Mouse (Mus musculus): ENCODE data around the gene Dkkl1. TPM values are rescaled to one million over a fixed set of nuclear protein-coding genes. Genes with fewer than 3 reads are reported as not detected.

Gene Dkkl1
- polyA plus RNA-seq, 1 experiment from 2014 or later, result not detected

DNA sequence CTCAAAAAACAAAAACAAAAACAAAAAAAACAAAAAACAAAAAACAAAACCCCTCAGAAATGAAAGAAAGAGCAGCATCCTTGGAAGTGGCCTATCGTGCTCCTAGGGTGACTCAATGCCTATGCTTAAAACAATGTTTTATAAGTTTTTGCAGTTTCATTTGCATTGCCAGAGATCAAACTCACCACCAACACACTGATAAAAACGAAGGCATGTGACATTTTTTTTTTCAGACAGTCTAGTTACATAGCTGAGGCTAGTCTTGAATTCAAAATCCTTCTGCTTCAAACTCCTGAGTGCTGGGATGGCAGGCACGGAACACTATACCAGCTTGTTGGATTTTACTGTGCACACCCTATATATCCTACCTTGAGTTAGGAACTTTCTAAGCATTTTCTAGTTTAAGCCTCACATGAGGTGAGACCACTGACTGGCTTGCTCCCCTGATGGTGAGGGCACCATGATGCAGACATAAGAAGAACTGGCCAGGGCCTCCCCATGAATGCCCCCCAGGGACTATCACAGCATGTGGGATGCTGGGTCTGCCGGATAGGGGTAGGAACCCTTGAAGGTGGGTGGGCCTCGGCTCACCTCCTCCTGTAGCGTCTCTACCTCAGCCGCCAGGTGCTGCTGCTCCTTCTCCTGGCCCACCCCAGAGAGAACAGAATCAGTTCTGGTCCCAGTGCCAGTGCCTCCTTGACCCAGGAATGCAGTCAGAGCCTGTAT is 19.2 kb downstream of the Dkkl1 start:
- peaks cover 49% of the 10 kb centered on the region for H3K27me3 ChIP-seq
- no peak for TF ChIP-seq CTCF (IDR thresholded peaks at IDR 0.05)
- DNase-seq (ENCODE audit: low read depth, low spot score) (no peak), ATAC-seq (no peak)
- in situ Hi-C loops (cut with MboI; ENCODE audit: low pct_unique_long_range_greater_than_20kb), result no loop called here
- POLR2A ChIA-PET, result interaction anchor here (2.1 kb wide), 1 partner anchor 10 kb away, joined by 5 read pairs; no protein-coding TSS in a partner anchor
- CTCF ChIA-PET, result interaction anchor here (2.7 kb wide), 1 partner anchor 31 kb away, joined by 8 read pairs; no protein-coding TSS in a partner anchor

DNA sequence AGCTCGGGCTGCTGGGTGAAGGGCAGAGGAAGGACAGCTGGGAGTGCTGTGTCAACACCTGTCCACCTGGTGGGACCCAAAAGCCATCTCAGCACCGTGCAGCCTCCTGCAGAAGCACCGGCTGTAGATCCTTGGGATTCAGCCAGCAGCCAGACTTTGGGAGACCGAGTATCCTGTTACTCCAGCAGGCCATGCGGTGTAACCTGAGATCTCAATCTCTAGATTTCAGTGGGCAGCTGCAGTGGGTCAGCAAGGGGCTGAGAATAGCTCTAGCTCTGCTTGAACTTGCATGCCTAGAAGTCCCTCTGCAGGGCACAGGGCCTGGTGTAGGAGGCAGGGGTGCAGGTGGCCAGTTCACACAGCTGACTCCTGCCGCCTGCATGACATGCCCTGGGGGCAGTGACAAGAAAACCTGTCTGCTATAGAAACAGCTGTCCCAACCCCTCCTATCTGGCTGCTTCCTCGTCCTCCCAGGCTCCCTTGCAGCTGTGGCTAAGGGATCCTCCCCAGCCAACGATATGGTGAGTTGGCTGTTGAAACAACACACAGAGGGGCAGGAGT is 20.1 kb downstream of the Dkkl1 start:
- POLR2A ChIA-PET, result no interaction called here
- no peak for TF ChIP-seq CTCF (IDR thresholded peaks at IDR 0.05)
- in situ Hi-C loops (cut with MboI; ENCODE audit: low pct_unique_long_range_greater_than_20kb), result no loop called here
- ATAC-seq (no peak), DNase-seq (ENCODE audit: low read depth, low spot score) (no peak)
- CTCF ChIA-PET, result interaction anchor here (2.7 kb wide), 1 partner anchor 30 kb away, joined by 8 read pairs; no protein-coding TSS in a partner anchor
- peaks cover 44% of the 10 kb centered on the region for H3K27me3 ChIP-seq

DNA sequence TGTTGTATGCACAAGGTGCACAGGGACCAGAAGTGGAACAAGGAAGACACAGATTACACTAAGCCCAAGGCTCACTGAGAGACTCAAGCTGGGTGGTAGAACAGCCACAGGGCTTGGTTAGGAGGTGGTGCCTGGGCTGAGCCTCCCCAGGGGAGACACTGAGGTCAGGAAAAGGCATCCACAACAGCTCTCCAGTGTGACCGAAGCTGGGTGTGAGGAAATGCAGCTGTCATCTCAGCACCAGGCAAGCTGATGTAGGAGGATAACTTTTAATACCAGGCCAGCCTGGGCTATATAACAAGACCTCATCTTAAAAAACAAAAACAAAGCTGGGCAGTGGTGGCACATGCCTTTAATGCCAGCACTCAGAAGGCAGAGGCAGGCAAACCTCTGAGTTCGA is 20.8 kb downstream of the Dkkl1 start:
- ATAC-seq (no peak), DNase-seq (ENCODE audit: low read depth, low spot score) (no peak)
- ChIA-PET POLR2A (no interaction called here), CTCF (no interaction called here)
- in situ Hi-C loops (cut with MboI; ENCODE audit: low pct_unique_long_range_greater_than_20kb), result no loop called here
- TF ChIP-seq CTCF (IDR thresholded peaks at IDR 0.05), result no peak
- H3K27me3 ChIP-seq, result peaks cover 49% of the 10 kb centered on the region

DNA sequence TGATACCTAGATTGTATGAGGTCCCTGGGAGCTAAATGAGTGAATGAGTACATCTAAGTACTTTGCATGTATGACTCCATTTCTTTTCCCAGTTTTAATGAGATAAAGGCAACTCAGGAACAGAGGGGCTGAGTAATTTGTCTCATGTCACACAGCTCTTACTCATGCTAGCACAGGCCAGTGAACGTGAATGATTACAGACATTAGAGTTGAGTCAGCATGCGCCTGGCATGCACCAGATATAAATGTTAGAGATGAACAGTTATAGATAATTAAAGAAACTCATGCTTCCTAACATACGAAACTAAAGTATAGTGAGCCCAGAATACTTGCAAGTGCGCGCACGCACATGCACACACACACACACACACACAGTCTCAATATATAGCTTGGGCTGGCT is 21.8 kb downstream of the Dkkl1 start:
- ChIA-PET CTCF (interaction anchor here (1.4 kb wide), 1 partner anchor 9 kb away, joined by 5 read pairs; no protein-coding TSS in a partner anchor), POLR2A (interaction anchor here (0.6 kb wide), 1 partner anchor 205 kb away, joined by 3 read pairs; no protein-coding TSS in a partner anchor)
- in situ Hi-C loops (cut with MboI; ENCODE audit: low pct_unique_long_range_greater_than_20kb), result no loop called here
- no peak for DNase-seq (ENCODE audit: low read depth, low spot score)
- peaks cover 57% of the 10 kb centered on the region for H3K27me3 ChIP-seq
- ATAC-seq, result no peak
- no peak for TF ChIP-seq CTCF (IDR thresholded peaks at IDR 0.05)

DNA sequence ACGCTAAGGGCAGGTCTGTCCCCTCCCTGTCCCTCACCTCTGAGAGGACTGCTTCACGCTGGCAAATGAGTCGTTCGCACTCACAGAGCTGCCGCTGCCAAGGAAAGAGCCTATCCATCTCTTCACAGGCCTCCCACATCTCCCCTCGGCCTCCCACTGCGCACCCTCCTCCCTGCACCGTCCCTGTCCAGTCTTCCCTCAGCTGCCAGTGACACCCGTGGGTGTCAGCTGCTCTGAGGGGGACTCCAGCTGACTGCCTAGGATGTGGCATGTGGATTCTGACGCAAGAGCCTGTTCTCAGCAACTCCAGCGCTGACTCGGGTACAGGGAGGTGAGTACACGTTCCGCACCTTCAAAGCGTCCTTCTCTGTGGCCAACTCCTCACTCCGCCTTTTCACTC is 22.3 kb downstream of the Dkkl1 start:
- CTCF ChIA-PET, result interaction anchor here (1.4 kb wide), 1 partner anchor 9 kb away, joined by 5 read pairs; no protein-coding TSS in a partner anchor
- POLR2A ChIA-PET, result interaction anchor here (0.6 kb wide), 1 partner anchor 204 kb away, joined by 3 read pairs; no protein-coding TSS in a partner anchor
- ATAC-seq (no peak), DNase-seq (ENCODE audit: low read depth, low spot score) (no peak)
- in situ Hi-C loops (cut with MboI; ENCODE audit: low pct_unique_long_range_greater_than_20kb), result no loop called here
- no peak for TF ChIP-seq CTCF (IDR thresholded peaks at IDR 0.05)
- peaks cover 59% of the 10 kb centered on the region for H3K27me3 ChIP-seq

DNA sequence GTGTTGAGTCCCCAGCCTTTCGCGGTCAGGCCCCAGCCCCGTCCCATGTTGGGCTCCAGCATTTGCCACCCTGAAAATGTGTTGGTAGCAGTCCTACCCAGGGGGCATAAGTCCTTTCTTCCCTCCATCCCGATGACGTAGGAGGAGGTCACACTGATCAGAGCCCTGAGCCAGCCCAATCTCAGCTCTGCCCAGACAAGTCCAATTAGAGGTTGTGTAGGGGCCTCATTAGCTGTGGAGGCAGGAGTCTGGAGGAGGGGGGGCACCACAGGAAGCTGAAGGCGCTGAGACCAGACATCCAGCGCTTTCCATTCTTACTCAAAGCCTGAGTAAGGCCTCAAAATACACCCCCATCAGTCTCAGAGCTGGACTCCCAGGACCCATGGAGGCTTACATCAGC is 26.0 kb downstream of the Dkkl1 start:
- in situ Hi-C loops (cut with MboI; ENCODE audit: low pct_unique_long_range_greater_than_20kb), result no loop called here
- no peak for DNase-seq (ENCODE audit: low read depth, low spot score)
- ChIA-PET POLR2A (no interaction called here), CTCF (interaction anchor here (2.1 kb wide), 1 partner anchor 24 kb away, joined by 6 read pairs; no protein-coding TSS in a partner anchor)
- peaks cover 73% of the 10 kb centered on the region for H3K27me3 ChIP-seq
- no peak for TF ChIP-seq CTCF (IDR thresholded peaks at IDR 0.05)
- ATAC-seq, result no peak

DNA sequence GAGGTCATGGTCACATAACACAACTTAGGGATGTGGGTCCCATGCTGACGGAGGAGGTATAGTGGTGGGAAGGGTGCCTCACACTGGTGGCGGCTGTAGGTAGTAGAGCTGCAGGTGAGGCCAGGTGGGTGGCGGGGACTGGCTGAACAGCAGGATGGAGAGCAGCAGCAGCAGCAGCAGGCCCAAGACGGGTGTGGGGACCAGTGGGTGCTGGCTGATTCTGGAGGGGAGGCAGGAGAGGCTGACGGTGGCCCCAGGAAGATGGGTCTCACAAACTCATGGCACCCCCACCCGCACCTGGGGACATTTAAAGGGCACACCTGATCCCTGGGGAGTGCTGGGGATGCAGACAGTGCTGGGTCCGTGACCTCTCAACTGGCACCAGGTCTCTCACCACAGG is 28.3 kb downstream of the Dkkl1 start:
- POLR2A ChIA-PET, result no interaction called here
- DNase-seq (ENCODE audit: low read depth, low spot score), result no peak
- peaks cover 74% of the 10 kb centered on the region for H3K27me3 ChIP-seq
- CTCF ChIA-PET, result no interaction called here
- TF ChIP-seq CTCF (IDR thresholded peaks at IDR 0.05), result no peak
- in situ Hi-C loops (cut with MboI; ENCODE audit: low pct_unique_long_range_greater_than_20kb), result no loop called here
- ATAC-seq, result no peak

DNA sequence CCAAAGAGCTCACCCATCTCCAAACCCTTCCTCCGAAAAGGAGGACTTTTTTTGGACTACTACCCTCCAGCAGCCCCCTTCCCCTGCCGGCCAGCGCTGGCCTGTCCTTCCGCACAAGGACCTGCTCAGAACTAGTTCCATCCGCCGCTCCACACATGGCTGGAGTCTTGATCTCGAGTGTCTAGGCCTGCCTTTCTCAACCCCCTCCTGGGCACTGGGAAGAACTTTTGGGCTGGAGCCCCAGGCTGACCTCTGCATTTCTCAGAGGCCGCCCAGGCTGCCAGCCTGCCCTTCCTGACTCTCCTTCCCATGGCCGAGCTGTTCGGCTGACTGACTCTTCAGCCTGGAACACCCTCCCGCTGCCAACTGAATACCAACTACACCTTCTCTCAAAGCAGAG is 29.3 kb downstream of the Dkkl1 start:
- ChIA-PET POLR2A (interaction anchor here (1.6 kb wide), 1 partner anchor 11 kb away, joined by 5 read pairs; no protein-coding TSS in a partner anchor), CTCF (interaction anchor here (0.5 to 1.1 kb wide), 3 partner anchors 20 to 221 kb away, joined by 3 read pairs; no protein-coding TSS in a partner anchor)
- no peak for DNase-seq (ENCODE audit: low read depth, low spot score)
- ATAC-seq, result no peak
- TF ChIP-seq CTCF (IDR thresholded peaks at IDR 0.05), result no peak
- H3K27me3 ChIP-seq, result peaks cover 70% of the 10 kb centered on the region
- in situ Hi-C loops (cut with MboI; ENCODE audit: low pct_unique_long_range_greater_than_20kb), result no loop called here

DNA sequence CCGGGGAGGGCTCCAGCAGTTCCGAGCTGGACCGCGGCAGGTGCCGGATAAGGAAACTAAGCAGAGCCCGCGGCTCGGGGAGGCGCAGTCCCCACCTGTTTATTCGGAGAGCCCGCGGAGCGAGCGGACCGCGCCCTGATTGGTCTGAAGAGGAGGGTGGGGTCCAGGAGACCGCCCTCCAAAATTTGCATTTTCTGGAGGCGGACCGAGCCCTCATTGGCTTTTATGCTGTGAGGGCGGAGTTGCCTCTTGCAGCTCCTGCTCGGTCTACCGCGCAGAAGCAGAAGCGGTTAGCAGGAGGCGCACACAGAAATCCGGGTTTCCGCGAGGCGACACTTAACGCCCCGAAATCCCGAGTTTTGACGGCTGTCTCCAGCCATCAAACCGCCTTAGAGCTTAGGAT is 29.7 kb downstream of the Dkkl1 start:
- ChIA-PET POLR2A (interaction anchor here (1.6 kb wide), 1 partner anchor 12 kb away, joined by 5 read pairs; no protein-coding TSS in a partner anchor), CTCF (interaction anchor here (0.5 to 1.1 kb wide), 3 partner anchors 19 to 222 kb away, joined by 3 read pairs; no protein-coding TSS in a partner anchor)
- TF ChIP-seq CTCF (IDR thresholded peaks at IDR 0.05), result no peak
- peaks cover 74% of the 10 kb centered on the region for H3K27me3 ChIP-seq
- peak; percentile 46 for DNase-seq (ENCODE audit: low read depth, low spot score)
- in situ Hi-C loops (cut with MboI; ENCODE audit: low pct_unique_long_range_greater_than_20kb), result no loop called here
- peak; percentile 52 for ATAC-seq

DNA sequence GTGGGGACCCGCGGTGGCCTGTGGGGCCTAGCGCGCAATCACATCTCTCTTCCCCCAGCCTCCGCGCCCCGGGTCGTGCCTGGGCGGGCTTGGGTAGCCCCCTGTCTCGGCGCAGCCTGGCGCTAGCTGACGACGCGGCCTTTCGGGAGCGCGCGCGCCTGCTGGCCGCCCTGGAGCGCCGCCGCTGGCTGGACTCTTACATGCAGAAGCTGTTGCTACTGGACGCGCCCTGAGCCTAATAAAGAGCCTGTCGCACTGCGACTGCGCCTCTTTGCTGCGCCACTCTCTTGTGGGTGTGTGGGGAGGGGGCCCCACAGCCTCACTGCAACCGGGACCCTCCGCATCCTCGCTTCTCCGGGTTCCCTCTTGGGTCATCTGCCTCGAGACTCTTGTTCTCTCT is 30.4 kb downstream of the Dkkl1 start:
- no peak for ATAC-seq
- no peak for DNase-seq (ENCODE audit: low read depth, low spot score)
- TF ChIP-seq CTCF (IDR thresholded peaks at IDR 0.05), result no peak
- CTCF ChIA-PET, result no interaction called here
- peaks cover 74% of the 10 kb centered on the region for H3K27me3 ChIP-seq
- POLR2A ChIA-PET, result no interaction called here
- in situ Hi-C loops (cut with MboI; ENCODE audit: low pct_unique_long_range_greater_than_20kb), result no loop called here

DNA sequence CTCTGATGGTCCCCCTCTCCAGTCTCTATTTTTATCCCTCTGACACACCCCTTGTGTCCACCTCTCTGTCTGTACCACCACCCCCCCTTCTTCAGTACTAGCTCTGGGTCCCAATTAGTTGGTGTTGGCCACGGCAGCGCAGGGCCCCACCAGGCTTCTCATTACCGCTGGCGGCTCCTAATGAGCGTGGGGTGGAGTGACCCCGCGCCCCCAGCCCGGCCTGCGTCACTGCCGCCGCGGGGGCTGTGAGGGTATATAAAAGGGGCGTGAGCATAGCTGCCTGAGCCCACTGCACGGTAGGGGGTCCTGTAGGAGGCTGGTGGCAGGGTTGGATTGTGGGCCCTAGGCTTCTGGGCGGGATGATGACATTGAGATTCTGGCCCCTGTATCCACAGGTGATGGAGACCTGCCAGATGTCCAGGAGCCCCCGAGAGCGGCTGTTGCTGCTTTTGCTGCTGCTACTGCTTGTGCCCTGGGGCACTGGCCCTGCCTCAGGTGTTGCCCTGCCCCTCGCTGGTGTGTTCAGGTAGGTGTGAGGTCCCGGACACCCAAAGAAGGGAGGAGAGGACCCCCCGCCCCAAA is 31.0 kb downstream of the Dkkl1 start, which contains the start of gene Pth2:
Pth2 (plus strand) TSS at position 100 of the 582 bp plus-strand sequence.
- peaks cover 68% of the 10 kb centered on the region for H3K27me3 ChIP-seq
- TF ChIP-seq CTCF (IDR thresholded peaks at IDR 0.05), result no peak
- ChIA-PET CTCF (no interaction called here), POLR2A (no interaction called here)
- DNase-seq (ENCODE audit: low read depth, low spot score) (no peak), ATAC-seq (no peak)
- in situ Hi-C loops (cut with MboI; ENCODE audit: low pct_unique_long_range_greater_than_20kb), result no loop called here

All from Patski (cell line).